Mouse (Mus musculus) lung, embryonic 15.5 days (tissue): ENCODE data around the gene 4933415A04Rik. TPM values are rescaled to one million over a fixed set of nuclear protein-coding genes. Genes with fewer than 3 reads are reported as not detected.
A peak's percentile ranks its signal among the peaks of the same experiment; 100 is the strongest.

Source experiments
- ATAC-seq: fragments of 200-750 bp; cut with Nextera tagmentation; 2 replicates; pipeline ENCODE4 v1.8.0; 2017; ENCODE audit warnings: moderate number of reproducible peaks, borderline replicate concordance; ENCODE audit not compliant: low FRiP score, low TSS enrichment; ENCODE audit errors: extremely low read depth
- H3K27ac ChIP-seq: fragments of 300-500 bp; sonication (generic); 2 replicates; pipeline ENCODE4 v1.5.1; 2015; ENCODE audit warnings: moderate library complexity, mild to moderate bottlenecking, inconsistent platforms
- H3K27me3 ChIP-seq: fragments of 300-500 bp; sonication (generic); 2 replicates; pipeline ENCODE4 v1.6.1; 2015; ENCODE audit warnings: inconsistent platforms
- H3K36me3 ChIP-seq: fragments of 300-500 bp; sonication (generic); 2 replicates; pipeline ENCODE4 v1.6.1; 2015; ENCODE audit warnings: inconsistent platforms
- H3K4me1 ChIP-seq: fragments of 300-500 bp; sonication (generic); 2 replicates; pipeline ENCODE4 v1.6.1; 2015; ENCODE audit warnings: inconsistent platforms
- H3K4me2 ChIP-seq: fragments of 300-500 bp; sonication (generic); 2 replicates; pipeline ENCODE4 v1.6.1; 2015; ENCODE audit warnings: inconsistent platforms, mild to moderate bottlenecking, moderate library complexity
- H3K4me3 ChIP-seq: fragments of 300-500 bp; sonication (generic); 2 replicates; pipeline ENCODE4 v1.5.1; 2015; ENCODE audit warnings: mild to moderate bottlenecking, inconsistent platforms
- H3K9ac ChIP-seq: fragments of 300-500 bp; sonication (generic); 2 replicates; pipeline ENCODE4 v1.6.1; 2015; ENCODE audit warnings: inconsistent platforms
- H3K9me3 ChIP-seq: fragments of 300-500 bp; sonication (generic); 2 replicates; pipeline ENCODE4 v1.6.1; 2016; ENCODE audit warnings: inconsistent platforms
- WGBS: fragments of 180-500 bp; shearing (Covaris S2); methylation state at CpG from one replicate; pipeline ENCODE4 v1.1.7; 2015; 5-methylcytosine and 5-hydroxymethylcytosine counted together
- polyA plus RNA-seq: library from polyadenylated mRNA; unstranded; fragments of >200 nt; fragmentation: Nextera tagmentation; extraction: Ambion mirVana; gene quantifications from 2 replicates; pipeline ENCODE4 v1.2.1, GENCODE M21; 2015

Gene 4933415A04Rik
- polyA plus RNA-seq, 1 experiment from 2014 or later, result 6.3 TPM

DNA sequence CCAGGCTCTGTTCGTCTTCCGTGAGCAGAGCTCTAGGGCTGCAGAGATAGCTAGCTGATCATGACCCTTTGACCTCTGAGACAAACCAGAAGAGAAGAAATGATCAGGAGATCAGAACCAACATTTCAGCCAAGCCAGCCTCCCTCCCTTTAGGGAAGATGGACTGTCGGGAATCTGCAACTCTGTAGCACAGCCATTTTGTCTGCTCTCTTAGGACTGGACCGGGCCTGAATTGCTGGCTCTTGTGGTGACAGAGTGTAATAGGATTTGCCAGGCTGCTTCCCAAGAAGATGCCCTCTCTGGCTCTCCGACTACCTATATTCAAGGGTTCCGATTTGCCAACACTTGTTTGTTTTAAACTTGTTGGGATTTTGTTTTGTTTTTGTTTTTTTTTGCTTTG is 34.2 kb upstream of the 4933415A04Rik start:
- Histone ChIP-seq H3K4me2 (no peak overlapping the region), H3K9ac (no peak overlapping the region), H3K4me1 (peaks cover 32% of the 10 kb centered on the region), H3K36me3 (peaks cover 12% of the 10 kb centered on the region), H3K27me3 (no peaks in the 10 kb centered on the region), H3K27ac (no peak overlapping the region; the same call in 1 of the 2 replicates), H3K9me3 (no peaks in the 10 kb centered on the region), H3K4me3 (no peak overlapping the region)
- ATAC-seq, result no peak
- 85% methylated on average over 6 of the region's 6 CpGs for WGBS

DNA sequence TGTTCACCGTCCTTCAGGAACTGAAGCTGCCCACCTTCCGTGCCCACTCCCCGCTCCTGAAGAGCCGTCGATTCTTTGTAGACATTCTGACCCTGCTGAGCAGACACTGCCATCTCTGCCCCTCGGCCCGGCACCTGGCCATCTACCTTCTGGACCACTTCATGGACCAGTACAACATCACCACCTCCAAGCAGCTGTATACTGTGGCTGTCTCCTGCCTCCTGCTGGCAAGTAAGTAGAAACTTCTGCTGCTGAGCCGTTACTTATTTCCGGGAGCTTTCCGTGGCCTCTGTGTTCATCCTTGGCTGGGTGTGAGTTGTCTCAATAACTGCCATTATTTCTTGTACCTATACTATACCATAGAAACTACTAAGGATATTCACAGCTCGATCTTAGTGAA is 30.3 kb upstream of the 4933415A04Rik start:
- Histone ChIP-seq H3K4me1 (no peaks in the 10 kb centered on the region), H3K27me3 (no peaks in the 10 kb centered on the region), H3K27ac (no peak overlapping the region), H3K9ac (no peak overlapping the region), H3K9me3 (no peaks in the 10 kb centered on the region), H3K36me3 (peaks cover 26% of the 10 kb centered on the region), H3K4me3 (no peak overlapping the region), H3K4me2 (no peak overlapping the region)
- 80% methylated on average over 11 of the region's 11 CpGs for WGBS
- no peak for ATAC-seq

DNA sequence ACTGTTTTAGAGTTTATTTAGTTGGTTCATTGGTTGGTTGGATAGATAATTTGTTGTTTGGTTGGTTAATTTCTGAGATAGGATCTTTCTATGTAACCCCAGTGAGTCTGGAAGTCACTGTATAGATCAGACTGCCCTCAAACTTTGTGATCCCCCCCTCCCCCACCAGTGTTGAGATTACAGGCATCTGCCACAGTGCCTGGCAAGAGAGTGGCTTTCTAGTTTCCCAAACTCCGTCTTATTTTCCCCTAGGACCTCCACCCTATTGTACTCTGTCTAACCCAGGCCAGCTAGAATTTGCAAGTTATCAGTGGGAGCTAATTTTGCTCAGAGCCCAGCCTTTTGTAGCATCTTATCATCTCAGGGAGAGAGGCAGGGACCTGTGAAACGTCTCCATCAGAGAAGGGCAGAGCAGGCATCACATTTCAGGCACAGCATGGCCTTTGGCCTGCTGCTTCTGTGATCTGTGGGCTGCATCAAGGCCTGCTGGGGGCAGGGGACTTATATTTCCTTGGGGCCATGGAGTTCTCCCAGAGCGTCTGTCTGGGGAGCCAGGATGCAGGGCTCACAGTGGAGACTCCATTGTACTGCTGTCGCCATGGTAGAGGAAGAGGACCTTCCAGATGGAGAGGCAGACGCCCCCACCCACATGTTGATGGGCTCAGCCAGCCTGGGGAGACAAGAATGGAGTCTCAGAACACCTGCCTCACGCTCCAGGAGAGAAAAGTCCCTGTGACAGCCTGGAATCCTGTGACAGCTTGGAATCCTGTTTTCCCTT is 27.1 kb upstream of the 4933415A04Rik start:
- ATAC-seq, result no peak
- Histone ChIP-seq H3K4me2 (no peak overlapping the region), H3K36me3 (peaks cover 25% of the 10 kb centered on the region), H3K9ac (no peak overlapping the region), H3K9me3 (no peaks in the 10 kb centered on the region), H3K4me1 (peaks cover 13% of the 10 kb centered on the region), H3K27me3 (no peaks in the 10 kb centered on the region), H3K27ac (no peak overlapping the region), H3K4me3 (no peak overlapping the region)
- 27% methylated on average over 6 of the region's 6 CpGs for WGBS

DNA sequence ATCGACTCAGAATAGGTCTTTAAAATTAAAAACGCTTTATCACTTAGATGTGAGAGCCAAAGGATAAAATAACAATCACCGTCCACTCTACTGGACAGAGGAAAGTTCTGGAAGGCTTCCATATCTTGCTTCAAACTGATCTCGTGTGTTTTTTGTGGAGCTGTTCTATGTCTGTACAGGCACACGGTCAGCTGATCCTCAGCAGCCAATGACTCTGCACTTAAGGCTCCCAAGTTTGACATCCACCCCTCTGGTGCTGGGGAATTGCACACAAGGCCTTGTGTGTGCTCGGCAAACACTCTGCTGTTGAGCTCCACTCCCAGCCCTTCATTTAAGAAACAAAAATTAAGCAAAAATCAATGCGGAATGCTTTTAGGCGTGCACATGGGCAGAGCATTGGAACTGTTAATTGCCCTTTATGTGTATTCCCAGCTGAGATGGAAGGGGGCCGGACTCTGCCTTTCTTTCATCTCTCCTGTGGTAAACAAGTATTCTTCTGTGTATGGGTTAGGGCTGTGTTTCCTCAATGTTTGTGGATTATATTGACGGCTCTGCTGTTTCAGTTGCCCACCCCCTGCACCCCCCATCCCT is 23.1 kb upstream of the 4933415A04Rik start:
- Histone ChIP-seq H3K27ac (peak overlapping the region; percentile 63; the same call in 1 of the 2 replicates), H3K9ac (no peak overlapping the region), H3K4me3 (no peak overlapping the region), H3K9me3 (no peaks in the 10 kb centered on the region), H3K27me3 (no peaks in the 10 kb centered on the region), H3K4me1 (peaks cover 36% of the 10 kb centered on the region), H3K36me3 (peaks cover 4% of the 10 kb centered on the region; the same call in 1 of the 2 replicates), H3K4me2 (no peak overlapping the region)
- ATAC-seq, result no peak
- 50% methylated on average over 10 of the region's 10 CpGs for WGBS

DNA sequence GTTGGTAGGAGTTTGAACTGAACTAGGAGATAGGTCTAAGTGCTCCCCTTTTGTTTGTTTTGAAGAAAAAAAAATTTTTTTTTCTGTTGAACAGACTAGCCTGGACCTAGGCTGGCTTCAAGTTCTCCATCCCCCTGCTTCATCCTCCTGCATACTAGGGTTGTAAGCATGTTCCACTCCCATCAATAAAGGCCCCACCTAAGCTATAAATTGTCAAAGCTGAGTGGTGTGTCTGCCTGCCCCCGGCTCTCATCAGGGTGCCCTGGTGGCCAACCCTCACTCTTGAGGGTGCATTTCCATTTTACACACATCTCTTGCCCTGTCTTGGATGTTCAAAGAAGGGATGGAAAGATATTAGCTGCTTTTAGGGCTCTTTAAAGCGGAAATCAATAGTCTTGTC is 21.4 kb upstream of the 4933415A04Rik start:
- Histone ChIP-seq H3K4me1 (peaks cover 49% of the 10 kb centered on the region), H3K9ac (no peak overlapping the region)
- WGBS, result 50% methylated on average over 2 of the region's 2 CpGs

DNA sequence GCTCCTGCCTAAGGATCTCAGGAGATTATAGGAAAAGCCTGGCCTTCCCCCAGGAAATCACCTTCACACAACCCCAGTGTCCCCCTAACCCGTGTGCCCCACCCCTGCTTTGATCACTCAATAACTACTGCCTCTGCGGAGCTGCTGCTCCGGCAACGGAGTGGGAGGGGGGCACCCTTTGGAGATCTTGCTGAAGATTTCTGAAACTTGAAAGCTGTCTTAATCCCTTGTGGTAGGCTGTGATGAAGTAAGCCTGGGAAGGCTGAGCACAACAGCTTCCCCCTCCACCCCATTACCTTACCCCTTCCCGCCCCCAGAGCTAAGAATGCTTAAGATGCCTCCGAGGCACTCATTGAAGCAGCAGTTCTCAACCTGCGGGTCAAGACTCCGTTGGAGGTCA is 21.0 kb upstream of the 4933415A04Rik start:
- H3K27me3 ChIP-seq, result no peaks in the 10 kb centered on the region
- no peak overlapping the region for H3K4me2 ChIP-seq
- no peak overlapping the region for H3K9ac ChIP-seq
- peaks cover 49% of the 10 kb centered on the region for H3K4me1 ChIP-seq
- H3K9me3 ChIP-seq, result no peaks in the 10 kb centered on the region
- WGBS, result 24% methylated on average over 8 of the region's 8 CpGs
- no peak overlapping the region for H3K4me3 ChIP-seq
- ATAC-seq, result no peak
- no peaks in the 10 kb centered on the region for H3K36me3 ChIP-seq
- H3K27ac ChIP-seq, result 0 out of 2 replicates have a peak overlapping the region, but pooled peaks have one; percentile 63

More for the DNA sequence above, 21.4 kb upstream of the 4933415A04Rik start:
- H3K4me2 ChIP-seq, result no peak overlapping the region
- no peaks in the 10 kb centered on the region for H3K9me3 ChIP-seq
- 0 out of 2 replicates have a peak overlapping the region, but pooled peaks have one; percentile 63 for H3K27ac ChIP-seq
- no peak overlapping the region for H3K4me3 ChIP-seq
- no peak for ATAC-seq
- H3K27me3 ChIP-seq, result no peaks in the 10 kb centered on the region
- H3K36me3 ChIP-seq, result no peaks in the 10 kb centered on the region

DNA sequence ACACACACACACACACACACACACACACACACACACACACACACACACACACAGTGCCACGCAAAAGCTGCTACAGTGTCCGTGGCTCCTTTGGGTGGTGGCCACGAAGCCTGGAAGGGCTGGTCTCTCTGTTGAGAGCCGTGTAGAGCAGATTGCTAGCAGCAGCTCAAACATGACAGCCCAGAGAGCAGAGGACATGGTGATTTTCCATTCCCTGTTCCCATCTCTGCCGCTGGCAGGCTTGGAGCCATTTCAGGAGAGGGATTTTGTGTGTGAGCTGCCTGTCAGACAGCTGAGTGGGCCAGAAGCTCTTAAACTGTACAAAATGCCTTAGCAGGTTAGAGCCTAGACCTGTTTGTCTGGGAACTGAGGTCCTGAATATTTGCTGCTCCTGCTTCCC is 20.1 kb upstream of the 4933415A04Rik start:
- WGBS, result 51% methylated on average over 5 of the region's 5 CpGs
- no peak overlapping the region for H3K9ac ChIP-seq
- H3K27ac ChIP-seq, result peak overlapping the region; percentile 63; the same call in 1 of the 2 replicates
- H3K9me3 ChIP-seq, result no peaks in the 10 kb centered on the region
- no peak overlapping the region for H3K4me3 ChIP-seq
- no peak for ATAC-seq
- no peak overlapping the region for H3K4me2 ChIP-seq
- H3K27me3 ChIP-seq, result no peaks in the 10 kb centered on the region
- H3K4me1 ChIP-seq, result peaks cover 52% of the 10 kb centered on the region
- no peaks in the 10 kb centered on the region for H3K36me3 ChIP-seq

DNA sequence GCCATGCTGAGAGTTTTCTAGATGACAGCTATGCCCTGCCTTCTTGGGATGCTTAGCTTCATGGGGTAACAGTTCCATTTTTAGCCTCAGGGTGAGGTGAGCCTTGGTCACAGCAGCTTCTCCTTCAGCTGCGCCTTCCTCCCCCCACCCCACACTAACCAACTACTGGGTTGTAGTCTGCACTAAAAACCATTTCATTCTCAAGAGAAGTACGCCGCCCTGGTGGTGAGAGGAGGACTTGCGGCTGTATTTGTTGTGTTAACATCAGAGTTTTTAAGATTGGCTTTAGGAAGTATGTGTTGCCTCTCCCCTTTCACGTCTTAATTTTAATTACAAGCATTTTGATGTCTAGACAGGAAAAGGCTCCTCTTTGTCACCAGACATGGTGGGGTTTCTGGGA is 18.6 kb upstream of the 4933415A04Rik start:
- no peak overlapping the region for H3K4me3 ChIP-seq
- peaks cover 52% of the 10 kb centered on the region for H3K4me1 ChIP-seq
- no peak overlapping the region for H3K9ac ChIP-seq
- H3K36me3 ChIP-seq, result no peaks in the 10 kb centered on the region
- no peaks in the 10 kb centered on the region for H3K27me3 ChIP-seq
- WGBS, result 63% methylated on average over 5 of the region's 5 CpGs
- H3K27ac ChIP-seq, result peak overlapping the region; percentile 88
- no peak for ATAC-seq
- no peak overlapping the region for H3K4me2 ChIP-seq
- H3K9me3 ChIP-seq, result no peaks in the 10 kb centered on the region

DNA sequence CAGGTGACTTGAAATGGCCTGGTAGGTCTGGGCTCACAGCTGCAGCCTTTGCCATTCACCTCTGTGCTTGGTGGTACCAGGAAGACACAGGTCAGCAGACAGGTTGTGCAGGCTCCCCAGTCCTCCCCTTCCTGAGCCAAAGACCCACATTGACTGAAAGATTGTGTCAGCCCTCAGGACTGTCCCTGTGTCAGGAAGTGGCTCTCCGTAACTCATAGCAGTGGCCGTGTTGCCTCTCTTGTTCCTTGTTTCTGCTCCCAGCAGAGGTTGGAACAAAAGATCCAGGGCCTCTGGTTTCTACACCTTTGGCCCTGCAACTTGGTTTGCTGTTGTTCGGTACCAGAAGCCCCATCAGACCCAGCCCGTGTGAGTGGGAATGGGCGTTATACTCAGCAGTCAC is 17.7 kb upstream of the 4933415A04Rik start:
- Histone ChIP-seq H3K27ac (peak overlapping the region; percentile 88), H3K9me3 (no peaks in the 10 kb centered on the region), H3K4me3 (no peak overlapping the region), H3K9ac (no peak overlapping the region), H3K27me3 (no peaks in the 10 kb centered on the region), H3K4me1 (peaks cover 44% of the 10 kb centered on the region), H3K36me3 (peaks cover 5% of the 10 kb centered on the region; the same call in 1 of the 2 replicates), H3K4me2 (no peak overlapping the region)
- ATAC-seq, result no peak
- 71% methylated on average over 5 of the region's 5 CpGs for WGBS

DNA sequence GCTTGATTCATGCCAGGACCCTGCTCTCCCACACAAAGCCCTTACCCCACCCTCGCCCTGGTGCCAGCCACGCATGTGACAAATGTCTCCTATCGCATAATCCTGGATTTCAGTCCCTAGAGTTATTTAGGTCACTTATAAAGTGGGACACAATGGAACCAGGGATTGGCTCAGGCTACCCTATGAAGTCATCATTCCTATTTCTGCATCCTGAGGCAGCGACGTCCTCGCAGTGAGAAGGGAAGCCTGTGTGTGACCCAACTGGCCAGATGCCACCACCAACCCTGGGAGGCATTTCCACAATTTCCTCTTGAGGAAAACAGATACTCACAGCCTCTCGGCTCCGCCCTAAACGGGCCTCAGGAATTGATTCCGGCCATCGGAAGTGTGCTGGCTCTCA is 17.2 kb upstream of the 4933415A04Rik start:
- peaks cover 44% of the 10 kb centered on the region for H3K4me1 ChIP-seq

DNA sequence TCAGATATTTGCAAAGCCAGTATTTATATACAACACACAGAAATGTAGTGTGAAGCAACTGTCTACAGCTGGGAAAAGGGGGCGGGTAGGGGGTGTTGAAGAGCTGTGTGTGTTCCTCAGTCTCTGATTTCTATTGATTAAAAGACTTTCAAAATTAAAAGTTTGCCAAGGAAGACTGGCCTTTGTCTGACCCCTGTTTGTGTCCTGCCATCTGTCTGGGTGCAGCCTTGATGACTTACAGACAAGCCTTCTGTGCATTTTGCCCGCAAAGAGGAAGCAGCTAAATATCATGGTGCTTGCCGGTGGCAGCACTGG is 11.8 kb upstream of the 4933415A04Rik start:
- H3K4me1 ChIP-seq, result peaks cover 26% of the 10 kb centered on the region
- H3K4me3 ChIP-seq, result no peak overlapping the region
- ATAC-seq, result peak; percentile 43
- no peaks in the 10 kb centered on the region for H3K27me3 ChIP-seq
- H3K4me2 ChIP-seq, result peak overlapping the region; percentile 19
- no peak overlapping the region for H3K9ac ChIP-seq
- H3K27ac ChIP-seq, result peak overlapping the region; percentile 76
- H3K9me3 ChIP-seq, result no peaks in the 10 kb centered on the region
- peaks cover 8% of the 10 kb centered on the region; the same call in 1 of the 2 replicates for H3K36me3 ChIP-seq
- 6% methylated on average over 3 of the region's 3 CpGs for WGBS

More for the DNA sequence above, 17.2 kb upstream of the 4933415A04Rik start:
- H3K4me3 ChIP-seq, result no peak overlapping the region
- WGBS, result 50% methylated on average over 11 of the region's 11 CpGs
- H3K27ac ChIP-seq, result peak overlapping the region; percentile 88
- H3K9ac ChIP-seq, result no peak overlapping the region
- peaks cover 5% of the 10 kb centered on the region; the same call in 1 of the 2 replicates for H3K36me3 ChIP-seq
- ATAC-seq, result peak; percentile 85
- H3K27me3 ChIP-seq, result no peaks in the 10 kb centered on the region
- no peaks in the 10 kb centered on the region for H3K9me3 ChIP-seq
- H3K4me2 ChIP-seq, result peak overlapping the region; percentile 11; the same call in 1 of the 2 replicates
